ENCODE assay signal across 21 mouse cellular contexts in the genomic region with DNA sequence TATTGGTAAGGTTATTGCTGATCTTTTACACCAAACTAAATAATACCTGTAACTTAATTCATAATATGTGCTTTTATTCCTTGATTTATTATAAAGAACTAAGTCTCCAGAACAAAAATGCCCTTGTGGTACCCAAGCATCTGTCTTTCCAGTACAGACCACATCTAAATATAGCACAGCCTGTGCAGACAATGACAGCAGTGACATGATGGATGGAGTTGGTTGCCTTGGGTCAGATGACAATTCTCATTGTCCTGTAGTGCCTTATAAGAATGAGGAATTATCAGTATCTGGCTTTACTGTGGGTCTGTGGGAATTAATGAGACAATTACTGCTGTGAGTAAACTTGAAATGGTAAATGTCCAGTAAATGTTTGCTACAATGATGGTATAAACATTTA.
DNase-seq lines count a peak whose midpoint lies in the region; ATAC-seq lines count a peak whose summit lies in the region.
"Had no signal": no experiment of that assay in that cellular context is flagged by ENCODE, and none has a peak within 500 bp of the region (broad histone marks: within the 10 kb centered on the region; RNA-seq: fewer than 3 reads in every experiment).

No protein-coding gene starts in this region.

- no peak overlapping the region for H3K27ac ChIP-seq in hindbrain, embryonic 11.5 days (ENCODE audit: low read depth, low read length)
- H3K27ac ChIP-seq in hindbrain, embryonic 14.5 days = no peak overlapping the region
- H3K27ac ChIP-seq in hindbrain, embryonic 12.5 days = no peak overlapping the region
- no peak overlapping the region for H3K27ac ChIP-seq in hindbrain, embryonic 10.5 days

- peak; percentile 75; the same call in 1 of the 2 replicates for ATAC-seq in hindbrain, embryonic 11.5 days (ENCODE audit: low FRiP score)
- no peak for ATAC-seq in hindbrain, embryonic 14.5 days (ENCODE audit: low FRiP score)
- ATAC-seq in hindbrain, embryonic 12.5 days (ENCODE audit: low FRiP score) = peak; percentile 63; the same call in 1 of the 2 replicates
- ATAC-seq: activated CD4-positive, CD25-positive, alpha-beta regulatory T cell, adult 4 months; CD4-positive, CD25-positive, alpha-beta regulatory T cell, adult 4 months; Patski had no signal

- H3K4me2 ChIP-seq in hindbrain, embryonic 11.5 days (replicated peaks; ENCODE audit: low read depth, low read length) = no peak overlapping the region
- H3K4me2 ChIP-seq in hindbrain, embryonic 14.5 days (replicated peaks) = no peak overlapping the region
- no peak overlapping the region for H3K4me2 ChIP-seq in hindbrain, embryonic 12.5 days (replicated peaks)

- H3K9me3 ChIP-seq in hindbrain, embryonic 11.5 days (ENCODE audit: control insufficient read depth, low read length) = no peaks in the 10 kb centered on the region
- 0 out of 2 replicates have a peak, but pooled peaks cover 5% of the 10 kb centered on the region for H3K9me3 ChIP-seq in hindbrain, embryonic 14.5 days (ENCODE audit: control insufficient read depth, low read length)
- H3K9me3 ChIP-seq in hindbrain, embryonic 12.5 days (replicated peaks) = no peaks in the 10 kb centered on the region
- H3K9me3 ChIP-seq in hindbrain, embryonic 10.5 days = no peaks in the 10 kb centered on the region
- H3K9me3 ChIP-seq: G1E had no signal

- H3K36me3 ChIP-seq in hindbrain, embryonic 11.5 days (ENCODE audit: control insufficient read depth, insufficient read depth, low read length) = no peaks in the 10 kb centered on the region
- H3K36me3 ChIP-seq in hindbrain, embryonic 14.5 days (replicated peaks; ENCODE audit: control insufficient read depth, insufficient read depth) = no peaks in the 10 kb centered on the region
- H3K36me3 ChIP-seq in hindbrain, embryonic 12.5 days = no peaks in the 10 kb centered on the region
- no peaks in the 10 kb centered on the region for H3K36me3 ChIP-seq in hindbrain, embryonic 10.5 days
- H3K36me3 ChIP-seq: G1E had no signal

- H3K4me3 ChIP-seq in hindbrain, embryonic 11.5 days (ENCODE audit: low read depth, low read length) = no peak overlapping the region
- H3K4me3 ChIP-seq in hindbrain, embryonic 14.5 days (replicated peaks; ENCODE audit: low read length) = no peak overlapping the region
- H3K4me3 ChIP-seq in hindbrain, embryonic 12.5 days = no peak overlapping the region
- no peak overlapping the region for H3K4me3 ChIP-seq in hindbrain, embryonic 10.5 days

- H3K9ac ChIP-seq in hindbrain, embryonic 11.5 days (ENCODE audit: low read depth, low read length) = no peak overlapping the region
- H3K9ac ChIP-seq in hindbrain, embryonic 14.5 days = no peak overlapping the region
- H3K9ac ChIP-seq in hindbrain, embryonic 12.5 days = no peak overlapping the region

- peak; percentile 4 for DNase-seq in embryo, embryonic 10 days (ENCODE audit: low spot score)
- no peak for DNase-seq in embryo, embryonic 10.5 days (ENCODE audit: low spot score)
- DNase-seq in hindbrain, embryonic 11.5 days (ENCODE audit: low spot score) = no peak
- DNase-seq in hindbrain, embryonic 14.5 days (ENCODE audit: low spot score) = no peak
- no peak for DNase-seq in hindbrain, embryonic 10.5 days (ENCODE audit: low spot score)
- DNase-seq: adrenal gland, adult 2 months; adrenal gland, adult 8-10 months; adrenal gland, postnatal 10 days; adrenal gland, postnatal 14 days; adrenal gland, postnatal 25 days; adrenal gland, postnatal 36 days; B cell, adult 2 months; cerebellum, adult 11 months; cerebellum, adult 11-12 months; cerebellum, adult 18-20 months had no signal

- H3K4me1 ChIP-seq in hindbrain, embryonic 11.5 days (replicated peaks; ENCODE audit: control insufficient read depth, insufficient read depth, low read length) = no peaks in the 10 kb centered on the region
- H3K4me1 ChIP-seq in hindbrain, embryonic 14.5 days (replicated peaks; ENCODE audit: control insufficient read depth, insufficient read depth, low read length) = no peaks in the 10 kb centered on the region
- no peaks in the 10 kb centered on the region for H3K4me1 ChIP-seq in hindbrain, embryonic 12.5 days
- H3K4me1 ChIP-seq in hindbrain, embryonic 10.5 days (replicated peaks) = no peaks in the 10 kb centered on the region

- H3K27me3 ChIP-seq in hindbrain, embryonic 11.5 days (ENCODE audit: control insufficient read depth, insufficient read depth, low read length) = no peaks in the 10 kb centered on the region
- no peaks in the 10 kb centered on the region for H3K27me3 ChIP-seq in hindbrain, embryonic 14.5 days (ENCODE audit: control insufficient read depth, insufficient read depth, low read length)
- H3K27me3 ChIP-seq in hindbrain, embryonic 12.5 days = no peaks in the 10 kb centered on the region
- no peaks in the 10 kb centered on the region for H3K27me3 ChIP-seq in hindbrain, embryonic 10.5 days (ENCODE audit: insufficient read depth, poor library complexity, severe bottlenecking)
- H3K27me3 ChIP-seq: CH12.LX, Patski had no signal
